Mouse (Mus musculus) testis, adult 2 months (tissue): ENCODE results near the gene Kif6.

Experiments used
- CTCF ChIP-seq: fragments of 200-500 bp; IDR thresholded peaks from 2 replicates; pipeline ENCODE4 v1.5.1; 2012; ENCODE audit warnings: low read depth, mild to moderate bottlenecking, inconsistent platforms, low read length, moderate library complexity; ENCODE audit not compliant: control insufficient read depth, insufficient read depth, insufficient replicate concordance
- POLR2A ChIP-seq: fragments of 200-500 bp; IDR thresholded peaks from 2 replicates; pipeline ENCODE4 v1.6.1; 2012; ENCODE audit warnings: low read depth, mild to moderate bottlenecking, inconsistent platforms, low read length, moderate library complexity; ENCODE audit not compliant: control insufficient read depth

- no peak for TF ChIP-seq CTCF
- no peak for TF ChIP-seq POLR2A
Observed at GRCm38 (mm10) chr17:49624572-49624971, 9.6 kb downstream of the Kif6 start.
